In genomic region chr5:143022956-143023355, GRCm38 (mm10) we compare ENCODE assay signal across 20 mouse cellular contexts.
DNase-seq lines count a peak whose midpoint lies in the region; ATAC-seq lines count a peak whose summit lies in the region.
"Had no signal": no experiment of that assay in that cellular context is flagged by ENCODE, and none has a peak within 500 bp of the region (broad histone marks: within the 10 kb centered on the region; RNA-seq: fewer than 3 reads in every experiment).

No protein-coding gene starts in this region.

- H3K9ac ChIP-seq in liver, embryonic 13.5 days, result peak overlapping the region; percentile 5; the same call in 1 of the 2 replicates
- no peak overlapping the region for H3K9ac ChIP-seq in liver, embryonic 11.5 days (ENCODE audit: low read depth, low read length)
- H3K9ac ChIP-seq: embryonic facial prominence, embryonic 12.5 days; forebrain, embryonic 13.5 days; forebrain, embryonic 15.5 days; forebrain, postnatal 0 days had no signal

- H3K27me3 ChIP-seq in liver, embryonic 13.5 days, result no peaks in the 10 kb centered on the region
- no peaks in the 10 kb centered on the region for H3K27me3 ChIP-seq in liver, embryonic 11.5 days (replicated peaks; ENCODE audit: control insufficient read depth, insufficient read depth, low read length)
- H3K27me3 ChIP-seq: embryonic facial prominence, embryonic 12.5 days; forebrain, embryonic 13.5 days; forebrain, embryonic 15.5 days had no signal

- no peak overlapping the region for H3K27ac ChIP-seq in liver, embryonic 13.5 days
- H3K27ac ChIP-seq in liver, embryonic 11.5 days (ENCODE audit: low read depth, low read length), result no peak overlapping the region
- H3K27ac ChIP-seq: embryonic facial prominence, embryonic 10.5 days; embryonic facial prominence, embryonic 12.5 days; forebrain, embryonic 13.5 days; forebrain, embryonic 15.5 days had no signal

- no peak for DNase-seq in liver, embryonic 13.5 days
- DNase-seq in liver, embryonic 11.5 days (ENCODE audit: low spot score), result no peak
- peak; percentile 52 for DNase-seq in ES-CJ7 (ENCODE audit: low read depth, low spot score)
- DNase-seq in ZHBTc4 (ENCODE audit: low read depth, low spot score), result peak; percentile 65
- no peak for DNase-seq in cerebellum, postnatal 4 days (ENCODE audit: low spot score in 2 of 2)
- DNase-seq in frontal cortex, adult 2 months (ENCODE audit: extremely low spot score in 1 of 2, low spot score in 1 of 2), result no peak
- DNase-seq: adrenal gland, adult 2 months; adrenal gland, postnatal 10 days; adrenal gland, postnatal 25 days; cerebellum, adult 11 months; cerebellum, adult 18-20 months; cerebellum, adult 8-10 months; cerebellum, adult 9-11 months; cerebellum, postnatal 14 days; cerebellum, postnatal 36 days; forebrain, postnatal 0 days had no signal

- 94% methylated on average over 1 of the region's 1 CpGs for WGBS in liver, embryonic 13.5 days (ENCODE audit: insufficient replicate concordance)
- WGBS in liver, embryonic 11.5 days, result 83% methylated on average over 1 of the region's 1 CpGs

- H3K4me3 ChIP-seq in liver, embryonic 13.5 days (replicated peaks), result no peak overlapping the region
- no peak overlapping the region for H3K4me3 ChIP-seq in liver, embryonic 11.5 days (ENCODE audit: low read depth, low read length)
- H3K4me3 ChIP-seq: embryonic facial prominence, embryonic 10.5 days; embryonic facial prominence, embryonic 12.5 days; forebrain, embryonic 13.5 days; forebrain, embryonic 15.5 days had no signal

- H3K4me2 ChIP-seq in liver, embryonic 13.5 days, result no peak overlapping the region
- H3K4me2 ChIP-seq in liver, embryonic 11.5 days, result no peak overlapping the region
- H3K4me2 ChIP-seq: embryonic facial prominence, embryonic 12.5 days; forebrain, embryonic 13.5 days; forebrain, embryonic 15.5 days had no signal

- ATAC-seq in liver, embryonic 13.5 days (ENCODE audit: low read depth), result no peak
- no peak for ATAC-seq in liver, embryonic 11.5 days (replicated peaks; ENCODE audit: low FRiP score)
- ATAC-seq: forebrain, embryonic 13.5 days; forebrain, embryonic 15.5 days; forebrain, postnatal 0 days had no signal

- peaks cover 11% of the 10 kb centered on the region for H3K4me1 ChIP-seq in liver, embryonic 13.5 days (replicated peaks)
- peaks cover 3% of the 10 kb centered on the region; the same call in 1 of the 2 replicates for H3K4me1 ChIP-seq in liver, embryonic 11.5 days (replicated peaks; ENCODE audit: control insufficient read depth, insufficient read depth, low read length)
- H3K4me1 ChIP-seq: embryonic facial prominence, embryonic 10.5 days; embryonic facial prominence, embryonic 12.5 days; forebrain, embryonic 13.5 days; forebrain, embryonic 15.5 days had no signal

- no peaks in the 10 kb centered on the region for H3K9me3 ChIP-seq in liver, embryonic 13.5 days (replicated peaks)
- no peaks in the 10 kb centered on the region for H3K9me3 ChIP-seq in liver, embryonic 11.5 days (ENCODE audit: control insufficient read depth, low read length)
- H3K9me3 ChIP-seq: embryonic facial prominence, embryonic 10.5 days; embryonic facial prominence, embryonic 12.5 days; forebrain, embryonic 13.5 days; forebrain, embryonic 15.5 days had no signal

- peaks cover 70% of the 10 kb centered on the region for H3K36me3 ChIP-seq in liver, embryonic 13.5 days
- H3K36me3 ChIP-seq in liver, embryonic 11.5 days (ENCODE audit: control insufficient read depth, insufficient read depth, low read length), result peaks cover 28% of the 10 kb centered on the region

Comparison
In these comparisons a context has a peak if more than half of its experiments do, and no peak if none do; other contexts are left out.
1. DNase-seq: peak in ES-CJ7 (single experiment) and ZHBTc4 (single experiment); none in liver, embryonic 13.5 days (single experiment), liver, embryonic 11.5 days (single experiment), cerebellum, postnatal 4 days (0 of 2) and frontal cortex, adult 2 months (0 of 2).